Mouse (Mus musculus): ENCODE data around the gene Obox8. TPM values are rescaled to one million over a fixed set of nuclear protein-coding genes. Genes with fewer than 3 reads are reported as not detected.

The Obox8 gene
- total RNA-seq (2017) = not detected in 2 replicates

DNA sequence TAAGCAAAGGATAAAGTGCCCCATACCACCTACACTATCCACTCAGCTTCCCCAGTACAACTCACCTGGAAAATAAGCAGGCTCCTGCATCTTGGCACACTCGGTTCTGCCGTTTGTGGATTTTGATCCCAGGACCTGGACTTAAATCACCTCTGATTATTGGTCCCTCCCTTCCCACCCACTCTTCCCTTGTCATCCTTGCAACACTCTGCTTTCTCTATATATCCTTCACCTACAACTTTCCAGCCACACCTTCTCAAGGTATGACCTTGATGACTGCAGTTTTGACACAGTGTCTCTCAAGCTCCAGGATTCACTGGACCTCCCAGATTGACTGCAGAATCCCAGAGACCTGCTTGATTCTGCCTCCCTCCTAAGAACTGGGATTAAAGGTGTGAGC is at the start of gene Obox8:
TSS of gene Obox8 (minus strand) at position 101 of the 400 bp plus-strand sequence.
- ATAC-seq (replicated peaks in 1 of 2; ENCODE audit: insufficient read depth in 1 of 2, low FRiP score in 2 of 2, low TSS enrichment in 1 of 2, low read depth in 1 of 2, poor library complexity in 2 of 2, severe bottlenecking in 2 of 2) = no peak

DNA sequence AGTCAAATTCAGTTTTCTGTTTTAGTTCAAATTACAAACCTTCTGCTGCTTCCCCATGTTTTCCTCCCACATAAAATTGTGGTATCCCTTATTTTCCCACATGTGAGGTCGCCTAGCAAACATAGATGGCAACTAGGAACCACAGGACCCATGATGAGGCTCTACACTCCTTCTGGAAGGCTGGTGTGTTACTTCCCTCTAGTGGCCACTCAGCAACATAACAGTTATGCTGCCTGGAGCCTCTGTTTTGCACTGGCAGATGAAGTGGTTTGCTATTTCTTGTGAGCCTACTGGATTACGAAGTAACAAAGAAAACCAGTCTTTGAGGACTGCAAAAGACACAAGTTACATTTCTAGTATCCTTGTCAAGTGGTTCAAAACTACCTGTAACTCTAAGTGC is 16.1 kb downstream of the Obox8 start:
- ATAC-seq (replicated peaks in 1 of 2; ENCODE audit: insufficient read depth in 1 of 2, low FRiP score in 2 of 2, low TSS enrichment in 1 of 2, low read depth in 1 of 2, poor library complexity in 2 of 2, severe bottlenecking in 2 of 2) = peak in 1 of 2 experiments; percentile 83; a peak in 3 of 4 replicates

DNA sequence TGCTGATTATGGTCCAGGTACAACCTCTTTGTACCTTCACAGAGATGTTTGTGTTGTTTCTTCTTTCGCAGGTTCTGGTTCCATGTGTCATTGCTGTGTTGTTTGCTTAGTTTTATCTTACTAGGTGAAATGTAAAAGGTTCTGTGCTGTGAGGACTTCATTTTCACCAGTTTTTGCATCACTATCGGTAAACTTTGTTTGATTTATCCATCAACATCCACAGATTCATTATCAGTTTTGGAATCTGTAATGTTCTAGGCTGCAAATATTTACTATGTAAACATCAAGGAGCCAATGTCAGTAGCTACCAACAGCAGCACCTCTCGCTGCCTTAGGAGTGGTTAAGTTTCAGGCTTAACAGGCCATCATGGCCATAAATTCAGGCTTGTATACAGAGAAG is 24.7 kb downstream of the Obox8 start:
- no peak for ATAC-seq (replicated peaks in 1 of 2; ENCODE audit: insufficient read depth in 1 of 2, low FRiP score in 2 of 2, low TSS enrichment in 1 of 2, low read depth in 1 of 2, poor library complexity in 2 of 2, severe bottlenecking in 2 of 2)

DNA sequence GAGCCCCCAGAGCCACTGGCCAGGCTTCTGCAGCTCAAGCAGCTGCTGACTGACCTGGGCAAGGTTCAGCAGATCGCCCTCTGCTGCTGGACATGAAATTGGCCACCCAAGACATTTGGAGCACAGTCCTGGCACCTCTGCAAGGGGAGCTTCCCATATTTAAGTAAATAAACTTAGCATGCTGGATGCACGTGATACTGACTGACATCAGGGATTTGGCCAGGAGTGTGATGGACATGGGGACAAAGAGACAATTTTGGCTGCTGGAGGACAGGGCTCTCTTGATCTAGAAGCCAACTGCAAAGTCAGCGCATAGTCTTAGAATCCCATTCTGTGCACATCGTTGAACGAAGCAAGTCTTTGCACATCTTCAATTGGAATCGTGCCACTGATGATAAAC is 25.8 kb downstream of the Obox8 start:
- no peak for ATAC-seq (replicated peaks in 1 of 2; ENCODE audit: insufficient read depth in 1 of 2, low FRiP score in 2 of 2, low TSS enrichment in 1 of 2, low read depth in 1 of 2, poor library complexity in 2 of 2, severe bottlenecking in 2 of 2)

Other genes starting within 250 kb of the Obox8 start
- not detected in 2 replicates for gene Sult2a3, start 210.5 kb downstream of the Obox8 start, total RNA-seq (2017)
- not detected in 2 replicates for gene Sult2a6, start 78.7 kb downstream of the Obox8 start, total RNA-seq (2017)
- gene Sult2a8, start 113.2 kb upstream of the Obox8 start, total RNA-seq (2017) = not detected in 2 replicates
- gene Sult2a7, start 160.7 kb upstream of the Obox8 start, total RNA-seq (2017) = not detected in 2 replicates
- not detected in 2 replicates for gene Vmn1r90, start 229.9 kb upstream of the Obox8 start, total RNA-seq (2017)

Measured in hematopoietic stem cell, adult 5-6 weeks (primary cell).